Comparison of ENCODE assay signal across 7 mouse cellular contexts in the genomic region with DNA sequence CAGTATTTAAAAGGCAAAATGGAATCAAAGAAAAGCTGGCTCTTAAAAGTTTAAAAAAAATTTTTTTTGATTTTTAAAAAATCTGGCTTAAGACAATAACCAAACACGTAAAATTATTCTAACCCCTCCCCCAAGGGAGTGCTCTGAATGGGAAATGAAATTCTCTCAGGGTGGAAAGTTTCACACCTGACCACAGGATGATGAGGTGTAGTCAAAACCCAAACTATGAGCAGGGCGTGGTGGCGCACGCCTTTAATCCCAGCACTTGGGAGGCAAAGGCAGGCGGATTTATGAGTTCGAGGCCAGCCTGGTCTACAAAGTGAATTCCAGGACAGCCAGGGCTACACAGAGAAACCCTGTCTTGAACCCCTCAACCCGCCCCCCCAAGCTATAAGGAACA. TPM values are rescaled to one million over a fixed set of nuclear protein-coding genes. Genes with fewer than 3 reads are reported as not detected.
DNase-seq lines count a peak whose midpoint lies in the region; ATAC-seq and TF ChIP-seq lines count a peak whose summit lies in the region.
"Not testable (repeated sequence)": the region's sequence is repeated elsewhere in the genome, so short reads cannot be mapped to it uniquely, and the experiment has no call there.

No protein-coding gene starts in this region.

- not testable (repeated sequence) for H3K9me3 ChIP-seq in forebrain, embryonic 13.5 days (replicated peaks); heart, embryonic 15.5 days (replicated peaks); intestine, embryonic 14.5 days (ENCODE audit: control insufficient read depth, low read length); limb, embryonic 14.5 days (ENCODE audit: control insufficient read depth, low read length); lung, postnatal 0 days (ENCODE audit: low read length); neural tube, embryonic 15.5 days (replicated peaks)

- peak overlapping the region; percentile 95 for H3K4me3 ChIP-seq in forebrain, embryonic 13.5 days
- peak overlapping the region; percentile 91 for H3K4me3 ChIP-seq in heart, embryonic 15.5 days
- H3K4me3 ChIP-seq in intestine, embryonic 14.5 days (ENCODE audit: low read depth, low read length) = peak overlapping the region; percentile 99; the same call in 1 of the 2 replicates
- H3K4me3 ChIP-seq in limb, embryonic 14.5 days (replicated peaks; ENCODE audit: low read length) = peak overlapping the region; percentile 96
- not testable (repeated sequence) for H3K4me3 ChIP-seq in lung, postnatal 0 days (ENCODE audit: low read depth, low read length); neural tube, embryonic 15.5 days (replicated peaks)

- H3K36me3 ChIP-seq in forebrain, embryonic 13.5 days (ENCODE audit: poor library complexity, severe bottlenecking) = peaks cover 47% of the 10 kb centered on the region
- H3K36me3 ChIP-seq in heart, embryonic 15.5 days = peaks cover 48% of the 10 kb centered on the region
- H3K36me3 ChIP-seq in intestine, embryonic 14.5 days (ENCODE audit: control insufficient read depth, insufficient read depth, low read length) = peaks cover 48% of the 10 kb centered on the region
- H3K36me3 ChIP-seq in limb, embryonic 14.5 days (ENCODE audit: control insufficient read depth, insufficient read depth, low read length) = peaks cover 48% of the 10 kb centered on the region
- peaks cover 30% of the 10 kb centered on the region for H3K36me3 ChIP-seq in lung, postnatal 0 days (ENCODE audit: insufficient read depth, low read length)
- H3K36me3 ChIP-seq in neural tube, embryonic 15.5 days = peaks cover 45% of the 10 kb centered on the region

- 93% methylated on average over 7 of the region's 7 CpGs for WGBS in forebrain, embryonic 13.5 days
- WGBS in heart, embryonic 15.5 days = 78% methylated on average over 7 of the region's 7 CpGs
- 78% methylated on average over 7 of the region's 7 CpGs for WGBS in intestine, embryonic 14.5 days
- WGBS in limb, embryonic 14.5 days = 73% methylated on average over 7 of the region's 7 CpGs
- 73% methylated on average over 7 of the region's 7 CpGs for WGBS in lung, postnatal 0 days
- 85% methylated on average over 7 of the region's 7 CpGs for WGBS in neural tube, embryonic 15.5 days

- H3K27ac ChIP-seq in forebrain, embryonic 13.5 days; heart, embryonic 15.5 days; intestine, embryonic 14.5 days (ENCODE audit: low read depth); limb, embryonic 14.5 days (replicated peaks; ENCODE audit: low read depth, low read length); lung, postnatal 0 days (ENCODE audit: low read length); neural tube, embryonic 15.5 days (replicated peaks): not testable (repeated sequence)

- not testable (repeated sequence) for TF ChIP-seq CTCF in lung, postnatal 0 days (IDR thresholded peaks at IDR 0.05)

- H3K9ac ChIP-seq in forebrain, embryonic 13.5 days; heart, embryonic 15.5 days; intestine, embryonic 14.5 days (ENCODE audit: low read length); limb, embryonic 14.5 days (ENCODE audit: low read depth, low read length, severe bottlenecking); lung, postnatal 0 days (replicated peaks; ENCODE audit: low read depth); neural tube, embryonic 15.5 days (replicated peaks): not testable (repeated sequence)

- peak overlapping the region; percentile 65 for H3K4me2 ChIP-seq in forebrain, embryonic 13.5 days
- peak overlapping the region; percentile 72 for H3K4me2 ChIP-seq in heart, embryonic 15.5 days
- H3K4me2 ChIP-seq in intestine, embryonic 14.5 days (ENCODE audit: low read length) = peak overlapping the region; percentile 98
- peak overlapping the region; percentile 71 for H3K4me2 ChIP-seq in limb, embryonic 14.5 days (replicated peaks; ENCODE audit: low read depth, low read length, severe bottlenecking)
- H3K4me2 ChIP-seq in lung, postnatal 0 days (replicated peaks; ENCODE audit: low read depth, low read length) = 0 out of 2 replicates have a peak overlapping the region, but pooled peaks have one; percentile 60
- peak overlapping the region; percentile 64 for H3K4me2 ChIP-seq in neural tube, embryonic 15.5 days

- peaks cover 14% of the 10 kb centered on the region for H3K4me1 ChIP-seq in forebrain, embryonic 13.5 days
- H3K4me1 ChIP-seq in heart, embryonic 15.5 days (replicated peaks) = peaks cover 18% of the 10 kb centered on the region
- H3K4me1 ChIP-seq in intestine, embryonic 14.5 days (replicated peaks; ENCODE audit: control insufficient read depth, insufficient read depth, low read length); limb, embryonic 14.5 days (ENCODE audit: control insufficient read depth, insufficient read depth, low read length); lung, postnatal 0 days (ENCODE audit: insufficient read depth, low read depth, low read length): not testable (repeated sequence)
- H3K4me1 ChIP-seq in neural tube, embryonic 15.5 days = peaks cover 21% of the 10 kb centered on the region

- not testable (repeated sequence) for ATAC-seq in forebrain, embryonic 13.5 days; heart, embryonic 15.5 days (replicated peaks; ENCODE audit: insufficient number of reproducible peaks, insufficient read depth, low FRiP score, low read depth); intestine, embryonic 14.5 days (replicated peaks; ENCODE audit: low FRiP score, low TSS enrichment, low read depth); limb, embryonic 14.5 days (ENCODE audit: low FRiP score, low read depth); lung, postnatal 0 days; neural tube, embryonic 15.5 days (ENCODE audit: low FRiP score)

- TF ChIP-seq POLR2A in limb, embryonic 14.5 days (IDR thresholded peaks at IDR 0.05; ENCODE audit: borderline replicate concordance, extremely low read depth, insufficient read depth, insufficient read length) = not testable (repeated sequence)

- TF ChIP-seq EP300 in lung, postnatal 0 days (IDR thresholded peaks at IDR 0.05) = not testable (repeated sequence)

- peak; percentile 28 for DNase-seq in R1 (ENCODE audit: low read depth, low spot score)
- not testable (repeated sequence) for DNase-seq in intestine, embryonic 14.5 days (ENCODE audit: low spot score); limb, embryonic 14.5 days (ENCODE audit: low spot score); lung, postnatal 0 days (ENCODE audit: low spot score)

- not testable (repeated sequence) for H3K27me3 ChIP-seq in forebrain, embryonic 13.5 days; heart, embryonic 15.5 days; intestine, embryonic 14.5 days (replicated peaks; ENCODE audit: control insufficient read depth, insufficient read depth, low read length); limb, embryonic 14.5 days (ENCODE audit: control insufficient read depth, insufficient read depth, low read length); lung, postnatal 0 days (replicated peaks; ENCODE audit: insufficient read depth, low read length); neural tube, embryonic 15.5 days (replicated peaks)

RNA-seq across cellular contexts. Expression of gene Polr2m, which starts 1.9 kb away (rescaled TPM):
- polyA plus RNA-seq in forebrain, embryonic 13.5 days (2015; fragmentation: Nextera tagmentation; extraction: Ambion mirVana) = 369 and 394 TPM in 2 replicates
- 280 and 318 TPM in 2 replicates for polyA plus RNA-seq in heart, embryonic 15.5 days (2015; fragmentation: Nextera tagmentation; extraction: Ambion mirVana)
- polyA plus RNA-seq in intestine, embryonic 14.5 days (2014; fragmentation: Nextera tagmentation; extraction: Ambion mirVana) = 307 and 327 TPM in 2 replicates
- 401 and 449 TPM in 2 replicates for polyA plus RNA-seq in limb, embryonic 14.5 days (2012; rRNA removed)
- polyA plus RNA-seq in limb, embryonic 14.5 days (2014; fragmentation: Nextera tagmentation; extraction: Ambion mirVana) = 336 and 359 TPM in 2 replicates
- polyA plus RNA-seq in lung, postnatal 0 days (2015; fragmentation: Nextera tagmentation; extraction: Ambion mirVana) = 159 and 173 TPM in 2 replicates
- polyA plus RNA-seq in neural tube, embryonic 15.5 days (2015; fragmentation: Nextera tagmentation; extraction: Ambion mirVana) = 327 and 331 TPM in 2 replicates
